In the genomic region with DNA sequence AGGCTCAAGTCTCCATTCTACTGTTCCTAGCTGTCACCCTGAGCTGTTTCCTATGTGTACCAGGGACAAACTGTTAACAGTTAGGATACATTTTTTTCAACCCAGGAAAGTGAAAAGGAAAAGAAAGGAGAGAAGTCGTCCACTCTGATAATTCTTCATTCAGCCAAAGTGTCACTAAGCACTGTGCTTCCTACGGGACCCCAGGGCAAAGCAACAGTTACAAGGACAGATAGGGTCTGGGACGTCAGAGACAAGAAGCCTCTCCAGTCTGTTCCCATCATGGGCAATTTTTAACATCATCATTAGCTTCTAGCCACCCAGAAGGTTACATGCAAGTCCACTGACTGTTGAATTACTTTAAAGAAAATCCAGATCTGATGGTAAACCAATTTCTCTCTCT, we compare ENCODE assay signal across 17 mouse cellular contexts.
DNase-seq lines count a peak whose midpoint lies in the region; ATAC-seq and TF ChIP-seq lines count a peak whose summit lies in the region.
"Had no signal": no experiment of that assay in that cellular context is flagged by ENCODE, and none has a peak within 500 bp of the region (broad histone marks: within the 10 kb centered on the region; RNA-seq: fewer than 3 reads in every experiment).

No protein-coding gene starts in this region.

- H3K27me3 ChIP-seq in heart, adult 2 months (ENCODE audit: control insufficient read depth, insufficient read depth, low read length) = no peaks in the 10 kb centered on the region
- no peaks in the 10 kb centered on the region; the same call in 1 of the 2 replicates for H3K27me3 ChIP-seq in lung, embryonic 15.5 days
- H3K27me3 ChIP-seq: CH12.LX; forebrain, embryonic 15.5 days; hindbrain, embryonic 15.5 days had no signal

- no peak for TF ChIP-seq EP300 in heart, adult 2 months (IDR thresholded peaks at IDR 0.05; ENCODE audit: insufficient read depth, low read depth, low read length)

- no peaks in the 10 kb centered on the region for H3K9me3 ChIP-seq in lung, embryonic 15.5 days
- H3K9me3 ChIP-seq: embryonic facial prominence, embryonic 12.5 days; forebrain, embryonic 15.5 days; hindbrain, embryonic 15.5 days had no signal

- ATAC-seq in lung, embryonic 15.5 days (ENCODE audit: borderline replicate concordance, extremely low read depth, low FRiP score, low TSS enrichment) = no peak
- ATAC-seq: activated CD4-positive, CD25-positive, alpha-beta regulatory T cell, adult 4 months; forebrain, embryonic 15.5 days; Patski had no signal

- peak overlapping the region; percentile 43; the same call in 1 of the 2 replicates for H3K9ac ChIP-seq in heart, adult 2 months (ENCODE audit: low read depth, low read length)
- no peak overlapping the region for H3K9ac ChIP-seq in lung, embryonic 15.5 days
- H3K9ac ChIP-seq: embryonic facial prominence, embryonic 12.5 days; forebrain, embryonic 15.5 days; hindbrain, embryonic 15.5 days had no signal

- H3K4me3 ChIP-seq in heart, adult 2 months = no peak overlapping the region
- H3K4me3 ChIP-seq in layer of hippocampus, adult 2 months = no peak overlapping the region
- H3K4me3 ChIP-seq in lung, embryonic 15.5 days = no peak overlapping the region
- no peak overlapping the region for H3K4me3 ChIP-seq in cortical plate, adult 2 months (ENCODE audit: insufficient read depth, low read length)
- H3K4me3 ChIP-seq: embryonic facial prominence, embryonic 12.5 days; forebrain, embryonic 15.5 days; hindbrain, embryonic 15.5 days had no signal

- H3K27ac ChIP-seq in heart, adult 2 months = peak overlapping the region; percentile 99
- H3K27ac ChIP-seq in layer of hippocampus, adult 2 months = peak overlapping the region; percentile 99
- H3K27ac ChIP-seq in lung, embryonic 15.5 days = peak overlapping the region; percentile 95; the same call in 1 of the 2 replicates
- 0 out of 2 replicates have a peak overlapping the region, but pooled peaks have one; percentile 55 for H3K27ac ChIP-seq in cortical plate, adult 2 months (ENCODE audit: insufficient read depth, low read length)
- H3K27ac ChIP-seq: forebrain, embryonic 15.5 days; hindbrain, embryonic 15.5 days had no signal

- no peak for TF ChIP-seq CTCF in heart, adult 2 months (IDR thresholded peaks at IDR 0.05)
- no peak for TF ChIP-seq CTCF in layer of hippocampus, adult 2 months (conservative IDR thresholded peaks at IDR 0.05)
- TF ChIP-seq CTCF in cortical plate, adult 2 months (IDR thresholded peaks at IDR 0.05; ENCODE audit: extremely low read depth, insufficient read depth, low read length) = no peak

- no peaks in the 10 kb centered on the region; the same call in 1 of the 2 replicates for H3K79me2 ChIP-seq in heart, adult 2 months (replicated peaks; ENCODE audit: control insufficient read depth, insufficient read depth, low read length)

- H3K4me2 ChIP-seq in lung, embryonic 15.5 days = no peak overlapping the region
- H3K4me2 ChIP-seq: embryonic facial prominence, embryonic 12.5 days; forebrain, embryonic 15.5 days; hindbrain, embryonic 15.5 days had no signal

- peaks cover 45% of the 10 kb centered on the region for H3K36me3 ChIP-seq in heart, adult 2 months (ENCODE audit: control insufficient read depth, insufficient read depth, low read length)
- H3K36me3 ChIP-seq in lung, embryonic 15.5 days = no peaks in the 10 kb centered on the region
- H3K36me3 ChIP-seq: embryonic facial prominence, embryonic 12.5 days; forebrain, embryonic 15.5 days; hindbrain, embryonic 15.5 days had no signal

- DNase-seq in heart, adult 2 months = peak in 1 of 2 experiments; percentile 31
- DNase-seq in heart, postnatal 25 days (ENCODE audit: low spot score) = no peak
- no peak for DNase-seq in layer of hippocampus, adult 2 months (ENCODE audit: low spot score in 2 of 2)
- DNase-seq in layer of hippocampus, postnatal 36 days = no peak
- no peak for DNase-seq in lung, postnatal 36 days
- DNase-seq: adrenal gland, postnatal 25 days; cerebellum, adult 2 months; cerebellum, postnatal 14 days; gastrocnemius, postnatal 10 days had no signal

- 52% methylated on average over 3 of the region's 3 CpGs for WGBS in heart, adult 2 months
- WGBS in lung, embryonic 15.5 days = 62% methylated on average over 3 of the region's 3 CpGs

- no peak for TF ChIP-seq POLR2A in heart, adult 2 months (IDR thresholded peaks at IDR 0.05; ENCODE audit: insufficient read depth, low read depth, low read length)
- no peak for TF ChIP-seq POLR2A in cortical plate, adult 2 months (IDR thresholded peaks at IDR 0.05; ENCODE audit: extremely low read depth, insufficient read depth, low read length)

- intact Hi-C loops in heart, adult 2 months (cut with DNase I) = no loop called here
- intact Hi-C loops in heart, postnatal 25 days (cut with DNase I) = loop anchor here (1.0 to 5.0 kb wide), 2 partner anchors 9 to 113 kb away; a partner anchor contains a TSS

- H3K4me1 ChIP-seq in heart, adult 2 months (ENCODE audit: control insufficient read depth, insufficient read depth, low read length) = peaks cover 53% of the 10 kb centered on the region
- H3K4me1 ChIP-seq in lung, embryonic 15.5 days = peaks cover 38% of the 10 kb centered on the region
- H3K4me1 ChIP-seq in cortical plate, adult 2 months (ENCODE audit: control insufficient read depth, insufficient read depth, low read length) = peaks cover 30% of the 10 kb centered on the region
